Comparison of ENCODE assay signal across 15 mouse cellular contexts in the genomic region with DNA sequence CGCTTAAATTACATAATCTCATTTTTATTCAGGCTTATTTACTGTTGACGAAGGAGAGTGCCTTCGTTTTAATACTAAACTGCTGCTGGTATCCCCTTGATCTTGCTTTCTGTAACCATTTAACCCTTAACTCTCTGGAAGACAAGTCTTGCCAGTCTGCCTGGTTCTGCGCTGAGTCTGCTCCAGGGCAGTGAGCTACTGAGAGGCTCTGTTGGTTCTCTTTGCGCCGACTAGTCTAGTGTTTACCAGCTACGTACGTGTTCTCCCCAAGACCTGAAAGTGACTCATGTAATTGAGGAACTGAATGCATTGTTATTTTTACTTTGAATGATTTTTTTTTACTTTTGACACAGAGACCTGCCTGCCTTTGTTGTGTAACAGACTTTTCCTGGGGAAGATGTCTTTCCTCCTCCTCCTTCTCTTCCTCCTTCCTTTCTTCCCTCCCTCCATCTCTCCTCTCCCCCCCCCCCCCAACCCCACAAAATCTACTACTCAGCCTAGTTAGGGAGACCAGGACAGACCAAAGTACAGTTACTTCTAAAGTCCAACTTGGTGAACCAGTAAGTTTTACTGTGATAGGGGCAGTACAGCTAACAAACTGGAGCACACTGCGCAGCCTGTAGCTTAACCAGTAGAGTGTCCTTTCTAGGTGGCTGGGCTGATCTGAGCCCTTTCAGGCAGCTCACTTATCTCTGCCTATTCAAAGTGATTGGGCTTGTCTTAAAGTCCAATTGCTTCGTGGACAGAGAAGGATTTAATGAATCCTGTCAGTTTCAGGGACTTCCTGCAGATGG. TPM values are rescaled to one million over a fixed set of nuclear protein-coding genes. Genes with fewer than 3 reads are reported as not detected.
DNase-seq lines count a peak whose midpoint lies in the region; ATAC-seq and TF ChIP-seq lines count a peak whose summit lies in the region.
"Had no signal": no experiment of that assay in that cellular context is flagged by ENCODE, and none has a peak within 500 bp of the region (broad histone marks: within the 10 kb centered on the region; RNA-seq: fewer than 3 reads in every experiment).

No protein-coding gene starts in this region.

- no peak for TF ChIP-seq POLR2A in kidney, adult 2 months (IDR thresholded peaks at IDR 0.05; ENCODE audit: low read depth, low read length)

- no peak overlapping the region for H3K9ac ChIP-seq in stomach, embryonic 16.5 days (ENCODE audit: low read length)
- H3K9ac ChIP-seq: heart, embryonic 12.5 days; intestine, embryonic 15.5 days had no signal

- H3K27me3 ChIP-seq in kidney, adult 2 months (replicated peaks; ENCODE audit: control insufficient read depth, insufficient read depth, low read length): no peaks in the 10 kb centered on the region
- no peaks in the 10 kb centered on the region for H3K27me3 ChIP-seq in stomach, embryonic 16.5 days (ENCODE audit: control insufficient read depth, insufficient read depth, low read length)
- no peaks in the 10 kb centered on the region for H3K27me3 ChIP-seq in heart, embryonic 10.5 days (ENCODE audit: insufficient read depth, poor library complexity, severe bottlenecking)
- H3K27me3 ChIP-seq: heart, embryonic 12.5 days; intestine, embryonic 15.5 days had no signal

- DNase-seq in kidney, adult 2 months: peak; percentile 85
- no peak for DNase-seq in kidney, adult 18-20 months
- peak; percentile 57 to 58 for DNase-seq in spleen, postnatal 36 days (ENCODE audit: low spot score in 2 of 2)
- no peak for DNase-seq in spleen, adult 18-20 months
- peak; percentile 63 for DNase-seq in kidney, postnatal 14 days
- no peak for DNase-seq in heart, embryonic 10.5 days (ENCODE audit: low spot score)
- DNase-seq in layer of hippocampus, adult 2 months (ENCODE audit: low spot score in 2 of 2): no peak
- DNase-seq: cerebellum, adult 11-12 months; midbrain, embryonic 14.5 days; thymus, adult 2 months had no signal

- H3K4me2 ChIP-seq in stomach, embryonic 16.5 days (ENCODE audit: low read depth, low read length): no peak overlapping the region
- H3K4me2 ChIP-seq: heart, embryonic 12.5 days; intestine, embryonic 15.5 days had no signal

- peak overlapping the region; percentile 37; the same call in 1 of the 2 replicates for H3K4me3 ChIP-seq in kidney, adult 2 months (ENCODE audit: insufficient read depth, low read depth, low read length)
- H3K4me3 ChIP-seq in stomach, embryonic 16.5 days (replicated peaks; ENCODE audit: low read length): no peak overlapping the region
- H3K4me3 ChIP-seq in heart, embryonic 10.5 days: no peak overlapping the region
- H3K4me3 ChIP-seq in layer of hippocampus, adult 2 months: no peak overlapping the region
- H3K4me3 ChIP-seq: heart, embryonic 12.5 days; hindbrain, embryonic 10.5 days; intestine, embryonic 15.5 days had no signal

- H3K4me1 ChIP-seq in kidney, adult 2 months (ENCODE audit: control insufficient read depth, insufficient read depth, low read length): peaks cover 14% of the 10 kb centered on the region
- peaks cover 30% of the 10 kb centered on the region for H3K4me1 ChIP-seq in stomach, embryonic 16.5 days (ENCODE audit: control insufficient read depth, insufficient read depth, low read length)
- H3K4me1 ChIP-seq in heart, embryonic 10.5 days: peaks cover 67% of the 10 kb centered on the region

- ATAC-seq in stomach, embryonic 16.5 days (ENCODE audit: insufficient read depth, low FRiP score): no peak
- ATAC-seq: forebrain, embryonic 16.5 days; intestine, embryonic 15.5 days had no signal

- peak overlapping the region; percentile 99 for H3K27ac ChIP-seq in kidney, adult 2 months (ENCODE audit: insufficient read depth, low read depth, low read length)
- peak overlapping the region; percentile 31 for H3K27ac ChIP-seq in stomach, embryonic 16.5 days (ENCODE audit: low read length)
- H3K27ac ChIP-seq in heart, embryonic 10.5 days: no peak overlapping the region
- no peak overlapping the region for H3K27ac ChIP-seq in layer of hippocampus, adult 2 months
- H3K27ac ChIP-seq: hindbrain, embryonic 10.5 days; intestine, embryonic 15.5 days had no signal

- WGBS in kidney, adult 2 months: 43% methylated on average over 10 of the region's 10 CpGs
- 60% methylated on average over 10 of the region's 10 CpGs for WGBS in stomach, embryonic 16.5 days
- 66% methylated on average over 10 of the region's 10 CpGs for WGBS in heart, embryonic 10.5 days

- no peaks in the 10 kb centered on the region for H3K9me3 ChIP-seq in stomach, embryonic 16.5 days (replicated peaks; ENCODE audit: control insufficient read depth, low read length)
- H3K9me3 ChIP-seq in heart, embryonic 10.5 days: no peaks in the 10 kb centered on the region
- H3K9me3 ChIP-seq: heart, embryonic 12.5 days; hindbrain, embryonic 10.5 days; intestine, embryonic 15.5 days had no signal

- H3K36me3 ChIP-seq in kidney, adult 2 months (ENCODE audit: control insufficient read depth, insufficient read depth, low read length): no peaks in the 10 kb centered on the region
- H3K36me3 ChIP-seq in stomach, embryonic 16.5 days (ENCODE audit: control insufficient read depth, insufficient read depth, low read length): no peaks in the 10 kb centered on the region
- 0 out of 2 replicates have a peak, but pooled peaks cover 2% of the 10 kb centered on the region for H3K36me3 ChIP-seq in heart, embryonic 10.5 days
- H3K36me3 ChIP-seq: heart, embryonic 12.5 days; hindbrain, embryonic 10.5 days; intestine, embryonic 15.5 days had no signal

- TF ChIP-seq CTCF in kidney, adult 2 months (conservative IDR thresholded peaks at IDR 0.05; ENCODE audit: insufficient read depth, insufficient read length, low read depth, low read length): no peak
- TF ChIP-seq CTCF in layer of hippocampus, adult 2 months (conservative IDR thresholded peaks at IDR 0.05): no peak

RNA-seq across cellular contexts. Expression of gene Elovl5, which starts 18.9 kb away (rescaled TPM):
- 67.2 and 70.0 TPM in 2 replicates for polyA plus RNA-seq in kidney, adult 2 months (2012; rRNA removed)
- 66.8 and 67.6 TPM in 2 replicates for polyA plus RNA-seq in stomach, embryonic 16.5 days (2015; fragmentation: Nextera tagmentation; extraction: Ambion mirVana)
- 93.6 and 93.9 TPM in 2 replicates for polyA plus RNA-seq in heart, embryonic 10.5 days (2016; fragmentation: Nextera tagmentation; extraction: Ambion mirVana)
- total RNA-seq in layer of hippocampus, adult 2 months (2021): 10 to 100 TPM; 60.4 to 67.3 TPM

Comparison
In these comparisons a context has a peak if more than half of its experiments do, and no peak if none do; other contexts are left out.
1. DNase-seq: peak in kidney, adult 2 months (single experiment), spleen, postnatal 36 days (2 of 2) and kidney, postnatal 14 days (single experiment); none in kidney, adult 18-20 months (single experiment), spleen, adult 18-20 months (0 of 2), heart, embryonic 10.5 days (single experiment) and layer of hippocampus, adult 2 months (0 of 2).
2. H3K27ac ChIP-seq: peak in kidney, adult 2 months (single experiment) and stomach, embryonic 16.5 days (single experiment); none in heart, embryonic 10.5 days (single experiment) and layer of hippocampus, adult 2 months (single experiment).